8 mouse cellular contexts compared by ENCODE assay signal in the genomic region with DNA sequence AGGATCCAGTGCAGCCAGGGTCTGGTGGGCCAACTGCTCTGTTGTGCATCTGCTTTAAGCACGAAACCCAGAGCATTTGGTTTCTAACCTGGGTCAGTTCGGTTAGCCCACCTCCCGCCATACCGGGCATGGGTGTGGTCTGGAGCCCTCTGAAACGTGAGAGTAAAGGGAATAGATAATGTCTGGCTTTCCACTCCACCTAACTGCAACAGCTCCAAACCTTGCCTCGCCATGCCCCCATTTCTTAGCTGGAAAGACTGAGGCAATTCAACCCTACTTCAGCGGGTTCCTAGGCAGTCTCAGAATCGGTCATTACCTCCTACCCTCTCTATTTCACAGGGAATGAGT. TPM values are rescaled to one million over a fixed set of nuclear protein-coding genes. Genes with fewer than 3 reads are reported as not detected.
DNase-seq lines count a peak whose midpoint lies in the region; ATAC-seq and TF ChIP-seq lines count a peak whose summit lies in the region.

No protein-coding gene starts in this region.

- no peaks in the 10 kb centered on the region for H3K27me3 ChIP-seq in cerebellum, adult 2 months (ENCODE audit: control insufficient read depth, insufficient read depth, low read length)
- H3K27me3 ChIP-seq in testis, adult 2 months (ENCODE audit: control insufficient read depth, insufficient read depth, low read length): no peaks in the 10 kb centered on the region
- H3K27me3 ChIP-seq in liver, embryonic 13.5 days: 0 out of 2 replicates have a peak, but pooled peaks cover 3% of the 10 kb centered on the region

- no peak for TF ChIP-seq CTCF in cerebellum, adult 2 months (IDR thresholded peaks at IDR 0.05; ENCODE audit: borderline replicate concordance, insufficient read depth, low read depth, low read length)
- no peak for TF ChIP-seq CTCF in testis, adult 2 months (IDR thresholded peaks at IDR 0.05; ENCODE audit: control insufficient read depth, insufficient read depth, insufficient replicate concordance, low read depth, low read length)

- peak overlapping the region; percentile 76 for H3K4me3 ChIP-seq in cerebellum, adult 2 months (replicated peaks; ENCODE audit: insufficient read depth, low read depth, low read length)
- peak overlapping the region; percentile 78 for H3K4me3 ChIP-seq in testis, adult 2 months (ENCODE audit: control insufficient read depth, low read depth, low read length)
- peak overlapping the region; percentile 74 for H3K4me3 ChIP-seq in liver, embryonic 13.5 days (replicated peaks)

- no peak for TF ChIP-seq POLR2A in cerebellum, adult 2 months (IDR thresholded peaks at IDR 0.05; ENCODE audit: borderline replicate concordance, insufficient read depth, low read length)
- TF ChIP-seq POLR2A in testis, adult 2 months (IDR thresholded peaks at IDR 0.05; ENCODE audit: control insufficient read depth, low read depth, low read length): no peak

- peak; percentile 47 for ATAC-seq in liver, embryonic 13.5 days (ENCODE audit: low read depth)

- H3K4me2 ChIP-seq in liver, embryonic 13.5 days: peak overlapping the region; percentile 87

- no peaks in the 10 kb centered on the region for H3K36me3 ChIP-seq in testis, adult 2 months (ENCODE audit: control insufficient read depth, insufficient read depth, low read length)
- H3K36me3 ChIP-seq in liver, embryonic 13.5 days: peaks cover 7% of the 10 kb centered on the region

- peaks cover 3% of the 10 kb centered on the region; the same call in 1 of the 2 replicates for H3K4me1 ChIP-seq in cerebellum, adult 2 months (ENCODE audit: control insufficient read depth, insufficient read depth, low read length)
- H3K4me1 ChIP-seq in testis, adult 2 months (ENCODE audit: control insufficient read depth, insufficient read depth, low read length): peaks cover 13% of the 10 kb centered on the region
- peaks cover 43% of the 10 kb centered on the region for H3K4me1 ChIP-seq in liver, embryonic 13.5 days (replicated peaks)

- no peak overlapping the region for H3K27ac ChIP-seq in cerebellum, adult 2 months (ENCODE audit: insufficient read depth, low read length)
- peak overlapping the region; percentile 20 for H3K27ac ChIP-seq in testis, adult 2 months (ENCODE audit: control insufficient read depth, insufficient read depth, low read depth, low read length)
- peak overlapping the region; percentile 62 for H3K27ac ChIP-seq in liver, embryonic 13.5 days

- DNase-seq in cerebellum, adult 2 months: no peak
- no peak for DNase-seq in cerebellum, adult 9-10 months
- no peak for DNase-seq in testis, postnatal 14 days (ENCODE audit: low spot score)
- DNase-seq in liver, embryonic 13.5 days: no peak
- no peak for DNase-seq in right cerebral cortex, postnatal 4 days
- DNase-seq in Muller cell, postnatal 12 days (ENCODE audit: inconsistent ontology term): no peak
- no peak for DNase-seq in right cerebral cortex, adult 18-20 months

- no peaks in the 10 kb centered on the region for H3K9me3 ChIP-seq in liver, embryonic 13.5 days (replicated peaks)

- peak overlapping the region; percentile 75 for H3K9ac ChIP-seq in liver, embryonic 13.5 days

- 18% methylated on average over 8 of the region's 8 CpGs for WGBS in cerebellum, adult 2 months
- WGBS in liver, embryonic 13.5 days (ENCODE audit: insufficient replicate concordance): 9% methylated on average over 8 of the region's 8 CpGs

RNA-seq across cellular contexts. Expression of a gene that starts 0.4 kb away (rescaled TPM):
- 12.1 and 13.1 TPM in 2 replicates for polyA plus RNA-seq in cerebellum, adult 2 months (2012; rRNA removed)
- polyA plus RNA-seq in testis, adult 2 months (2012; rRNA removed): 1.9 and 2.6 TPM in 2 replicates
- polyA plus RNA-seq in liver, embryonic 13.5 days (2015; fragmentation: Nextera tagmentation; extraction: Ambion mirVana): 6.9 and 8.3 TPM in 2 replicates

RNA-seq across cellular contexts. Expression of a gene that starts 13.9 kb away (rescaled TPM):
- 0.05 and 0.10 TPM in 2 replicates for polyA plus RNA-seq in cerebellum, adult 2 months (2012; rRNA removed)
- 0.84 and 1.8 TPM in 2 replicates for polyA plus RNA-seq in testis, adult 2 months (2012; rRNA removed)
- 6.2 and 7.7 TPM in 2 replicates for polyA plus RNA-seq in liver, embryonic 13.5 days (2015; fragmentation: Nextera tagmentation; extraction: Ambion mirVana)

RNA-seq across cellular contexts. Expression of a gene that starts 18.0 kb away (rescaled TPM):
- 25.4 and 25.8 TPM in 2 replicates for polyA plus RNA-seq in cerebellum, adult 2 months (2012; rRNA removed)
- polyA plus RNA-seq in testis, adult 2 months (2012; rRNA removed): 54.1 and 69.5 TPM in 2 replicates
- 10.5 and 14.0 TPM in 2 replicates for polyA plus RNA-seq in liver, embryonic 13.5 days (2015; fragmentation: Nextera tagmentation; extraction: Ambion mirVana)
